In the genomic region with DNA sequence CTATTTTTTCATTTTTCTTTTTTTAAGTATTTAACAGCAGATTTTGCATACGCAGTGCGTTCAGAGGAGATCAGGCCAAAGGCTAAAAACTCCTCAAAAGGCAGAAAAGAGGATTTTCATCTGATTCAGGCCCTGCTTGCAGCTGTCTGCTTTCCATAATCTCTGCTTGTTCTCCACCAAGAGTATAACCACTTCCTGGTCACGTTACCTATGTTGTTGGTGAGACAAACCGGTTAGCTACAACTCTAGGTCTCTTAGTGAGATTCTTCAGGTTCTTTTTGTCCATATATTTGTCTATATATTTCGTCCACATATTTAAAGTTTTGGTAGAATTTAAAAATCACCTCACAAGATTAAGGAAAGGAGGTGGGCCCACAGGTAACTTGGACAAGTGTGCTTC, we compare ENCODE assay signal across 14 mouse cellular contexts.
"Had no signal": no experiment of that assay in that cellular context is flagged by ENCODE, and none has a peak within 500 bp of the region (broad histone marks: within the 10 kb centered on the region; RNA-seq: fewer than 3 reads in every experiment).

No protein-coding gene starts in this region.

- DNase-seq: lung, adult 18-20 months; lung, embryonic 14.5 days; lung, postnatal 4 days; midbrain, embryonic 14.5 days; right cerebral cortex, postnatal 14 days; thymus, adult 2 months; thymus, postnatal 36 days had no signal

- H3K27ac ChIP-seq: liver, embryonic 14.5 days; midbrain, embryonic 10.5 days; midbrain, embryonic 12.5 days; neural tube, embryonic 12.5 days; stomach, embryonic 15.5 days had no signal

- H3K27me3 ChIP-seq: midbrain, embryonic 12.5 days; neural tube, embryonic 12.5 days; stomach, embryonic 15.5 days had no signal

- H3K4me2 ChIP-seq: lung, embryonic 14.5 days; midbrain, embryonic 12.5 days; neural tube, embryonic 12.5 days; stomach, embryonic 15.5 days had no signal

- H3K4me3 ChIP-seq: midbrain, embryonic 10.5 days; midbrain, embryonic 12.5 days; myocyte; neural tube, embryonic 12.5 days; stomach, embryonic 15.5 days had no signal

- ATAC-seq: midbrain, embryonic 16.5 days had no signal

- H3K36me3 ChIP-seq: midbrain, embryonic 10.5 days; midbrain, embryonic 12.5 days; neural tube, embryonic 12.5 days; stomach, embryonic 15.5 days had no signal

- H3K9me3 ChIP-seq: midbrain, embryonic 10.5 days; midbrain, embryonic 12.5 days; neural tube, embryonic 12.5 days; stomach, embryonic 15.5 days had no signal

- H3K9ac ChIP-seq: liver, embryonic 14.5 days; lung, embryonic 14.5 days; midbrain, embryonic 12.5 days; neural tube, embryonic 12.5 days; stomach, embryonic 15.5 days had no signal
